Mouse (Mus musculus) MEL-GATA-1-ER (cell line): ENCODE measurements around the gene Esr1.
"Not testable (repeated sequence)": the region's sequence is repeated elsewhere in the genome, so short reads cannot be mapped to it uniquely, and the experiment has no call there.

Experiments used
- DNase-seq: peaks from one replicate; pipeline ENCODE4 v3.0.0-alpha.2; 2012; ENCODE audit warnings: low read depth; ENCODE audit errors: extremely low read depth

The Esr1 gene

DNA sequence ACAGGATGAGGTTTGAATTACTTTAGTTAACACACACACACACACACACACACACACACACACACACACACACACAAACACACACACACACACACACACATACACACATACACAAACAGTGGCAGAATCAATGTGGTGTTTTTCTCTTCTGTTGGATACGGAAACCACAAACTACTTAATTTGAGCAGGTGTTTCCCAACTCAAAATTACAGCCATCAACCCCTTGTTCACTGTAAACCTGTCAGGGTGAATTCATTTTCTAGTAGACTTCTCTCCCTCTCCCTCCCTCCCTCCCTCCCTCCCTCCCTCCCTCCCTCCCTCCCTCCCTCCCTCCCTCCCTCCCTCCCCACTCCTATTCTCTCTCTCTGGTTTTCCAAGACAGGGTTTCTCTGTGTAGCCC is 8.0 kb downstream of the Esr1 start:
- not testable (repeated sequence) for DNase-seq

DNA sequence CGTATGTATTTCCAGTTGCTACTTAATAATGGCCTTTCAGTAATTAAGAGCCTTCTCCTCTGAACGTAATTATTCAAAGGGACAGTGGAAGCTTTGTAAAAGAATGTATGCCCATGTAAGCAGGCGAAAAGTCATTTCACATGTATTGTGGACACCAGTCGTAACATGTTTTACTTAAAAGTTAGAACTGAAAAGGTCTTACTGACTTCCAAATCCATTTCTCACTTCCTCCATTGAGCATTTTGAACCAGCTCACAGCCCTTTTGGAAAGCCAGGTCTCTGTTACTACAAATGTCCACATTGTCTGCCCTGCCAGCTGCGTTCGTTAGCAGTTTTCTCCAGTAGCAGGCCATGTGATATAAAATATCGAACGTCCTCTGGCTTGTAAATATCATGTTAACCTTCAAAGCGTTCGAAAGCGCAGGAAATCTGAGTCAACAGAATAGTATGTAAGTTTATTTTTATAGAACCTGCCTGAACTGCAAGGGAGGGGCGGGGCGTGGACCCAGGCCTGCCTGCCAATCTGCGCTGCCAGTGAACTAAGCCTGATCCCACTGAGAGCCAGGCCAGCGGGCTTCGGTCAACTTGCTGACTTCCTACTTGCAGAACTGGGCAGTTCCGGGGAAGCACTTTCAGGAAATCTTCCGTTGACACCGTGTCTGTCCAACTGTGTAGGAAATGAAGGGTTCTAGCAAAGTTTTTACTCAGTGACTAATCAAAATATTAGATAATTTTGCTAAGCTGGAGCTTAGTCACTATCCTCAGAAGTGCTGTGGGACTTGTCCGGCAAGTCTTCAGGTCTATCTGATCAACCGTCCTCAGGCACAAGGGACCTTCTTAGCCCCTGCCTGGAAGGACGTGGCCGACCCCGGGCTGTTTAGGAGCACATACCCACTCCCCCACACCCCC is 9.5 kb downstream of the Esr1 start:
- DNase-seq = no peak

DNA sequence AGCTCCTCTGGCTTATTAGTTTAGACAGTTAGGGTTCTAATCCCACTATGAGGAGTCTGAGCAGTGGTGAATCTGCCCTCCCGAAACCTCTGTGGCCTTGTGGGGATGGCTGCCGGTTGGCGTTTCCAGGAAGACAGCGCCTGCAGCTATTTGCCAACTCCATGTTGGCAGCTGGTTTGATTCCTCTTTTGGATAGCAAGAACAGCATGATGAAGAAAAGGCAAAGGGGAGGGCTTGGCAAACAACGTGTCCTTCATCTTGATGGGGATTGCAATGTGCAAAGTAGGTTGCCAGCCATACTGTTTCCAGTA is 10.1 kb downstream of the Esr1 start:
- DNase-seq = no peak

DNA sequence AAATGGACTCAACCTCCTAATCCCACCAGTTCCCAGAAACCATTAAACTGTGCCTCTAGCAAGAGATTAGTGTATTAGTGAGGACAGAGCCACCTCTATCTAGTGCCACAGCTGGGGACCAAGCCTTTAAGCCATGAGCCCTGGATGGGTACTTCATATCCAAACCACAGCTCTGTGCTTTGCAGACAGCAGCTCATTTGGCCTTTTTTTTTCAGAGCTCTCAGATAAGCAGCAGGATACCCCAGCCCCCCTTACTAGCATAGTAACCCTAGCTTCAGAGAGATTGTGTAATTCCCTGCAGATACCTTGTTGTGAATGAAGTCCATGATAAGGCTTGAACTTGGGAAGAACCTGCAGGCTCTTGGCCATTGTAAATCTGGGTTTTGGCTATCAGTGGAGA is 11.9 kb downstream of the Esr1 start:
- no peak for DNase-seq

DNA sequence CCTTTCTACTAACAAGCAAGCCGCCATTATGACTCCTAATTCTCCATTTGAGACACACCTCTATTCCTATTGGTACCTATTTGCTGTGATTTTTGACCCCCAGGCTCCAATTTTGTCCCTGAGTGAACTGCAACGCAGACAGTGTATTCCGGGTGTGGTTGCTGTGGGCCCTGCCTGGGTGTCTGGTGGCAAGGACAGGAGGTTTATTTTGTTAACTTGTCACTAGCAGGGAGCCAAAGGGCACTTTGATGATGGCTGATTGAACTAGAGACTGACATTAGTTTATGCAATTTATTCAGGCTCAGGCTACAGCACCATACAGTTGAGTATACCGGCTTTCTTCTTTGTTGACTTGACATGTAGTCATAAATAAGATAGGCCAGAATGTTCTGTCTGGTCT is 13.2 kb downstream of the Esr1 start:
- DNase-seq = no peak

DNA sequence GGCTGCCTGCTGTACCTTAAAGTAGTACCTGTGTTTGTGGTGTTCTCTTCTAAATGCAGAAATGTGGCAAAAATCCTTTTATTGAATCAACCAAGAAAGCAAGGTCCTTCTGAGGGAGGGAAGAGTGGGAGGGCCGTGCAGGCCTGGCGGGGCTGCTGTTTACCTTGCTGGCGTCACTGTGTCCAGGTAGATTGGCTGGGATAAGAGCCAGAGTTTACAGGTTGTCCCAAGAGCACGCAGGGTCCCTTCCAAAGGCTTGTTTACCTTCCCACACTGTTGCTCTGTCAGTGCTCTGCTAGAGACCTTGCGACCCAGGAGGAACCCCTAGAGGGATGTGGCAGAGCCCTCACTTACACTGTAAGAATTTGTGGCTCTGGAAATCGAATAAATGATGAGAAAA is 13.9 kb downstream of the Esr1 start:
- no peak for DNase-seq

DNA sequence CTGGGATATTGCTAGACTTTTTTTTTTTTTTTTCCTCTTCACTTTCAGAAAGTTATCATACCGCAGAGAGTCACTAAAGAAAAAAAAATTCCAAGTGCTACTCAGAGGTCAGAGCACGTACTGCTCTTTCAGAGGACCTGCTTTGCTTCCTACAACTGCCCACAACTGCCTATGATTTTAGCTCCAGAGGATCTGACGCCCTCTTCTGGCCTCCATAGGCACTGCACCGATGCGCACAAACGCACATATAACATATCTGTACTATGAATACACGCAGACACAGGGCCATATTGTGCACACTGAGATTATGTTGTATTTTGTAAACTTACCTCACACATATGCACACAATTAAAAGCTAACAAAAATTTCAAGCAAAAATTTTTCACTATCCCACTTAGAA is 15.0 kb downstream of the Esr1 start:
- DNase-seq = no peak

DNA sequence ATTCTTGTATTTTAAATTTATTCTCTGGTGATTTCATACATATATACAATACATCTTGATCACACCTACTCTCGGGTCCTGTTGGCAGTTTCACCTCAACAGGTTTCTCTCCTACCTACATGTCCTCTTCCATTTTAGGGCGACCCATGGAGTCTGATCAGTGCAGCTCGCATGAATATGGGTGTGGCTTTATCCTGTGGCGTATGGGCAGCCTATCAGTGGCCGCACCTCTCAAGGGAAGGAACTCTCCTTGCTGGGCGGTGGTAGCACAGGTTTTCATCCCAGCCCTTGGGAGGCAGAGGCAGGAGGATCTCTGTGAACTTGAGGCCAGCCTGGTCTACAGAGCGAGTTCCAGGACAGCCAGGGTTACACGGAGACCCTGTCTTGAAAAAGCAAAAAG is 15.6 kb downstream of the Esr1 start:
- DNase-seq = no peak

DNA sequence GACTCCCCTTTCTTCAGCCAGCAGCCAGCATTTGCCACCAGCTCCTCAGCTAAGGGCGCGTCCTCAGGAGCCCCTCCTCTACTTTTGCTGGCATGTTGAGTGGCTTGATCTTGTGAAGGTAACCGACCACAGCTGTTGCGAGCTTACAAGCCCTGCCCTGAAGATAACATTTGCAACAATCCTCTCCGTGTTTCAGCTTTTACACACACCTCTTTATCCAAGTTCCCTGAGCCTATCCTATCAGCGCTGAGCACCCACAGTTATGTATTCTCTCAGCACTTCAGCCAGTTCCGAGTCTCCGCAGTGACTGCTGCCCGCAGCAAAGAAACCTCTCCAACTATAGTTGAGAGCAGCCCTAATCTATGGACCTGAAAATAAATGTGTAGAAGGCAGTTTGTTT is 16.0 kb downstream of the Esr1 start:
- DNase-seq = no peak

DNA sequence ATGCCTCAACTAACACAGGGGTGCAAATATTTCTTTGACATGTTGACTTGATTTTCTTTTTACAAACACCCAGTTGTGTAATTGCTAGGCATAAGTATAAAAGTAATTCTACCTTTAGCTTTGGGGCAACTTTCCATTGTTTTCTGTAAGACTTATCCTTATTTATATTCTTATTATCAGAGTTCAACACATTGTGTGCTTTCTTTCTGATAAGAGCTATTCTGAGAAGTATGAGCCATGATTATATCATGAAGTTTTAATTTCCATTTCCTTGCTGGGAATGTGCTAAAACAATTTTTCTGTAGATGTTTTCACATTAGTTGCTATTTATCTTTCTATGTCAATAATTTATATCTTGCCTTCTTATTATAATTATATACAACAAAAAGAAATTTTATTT is 17.9 kb downstream of the Esr1 start:
- DNase-seq = no peak

DNA sequence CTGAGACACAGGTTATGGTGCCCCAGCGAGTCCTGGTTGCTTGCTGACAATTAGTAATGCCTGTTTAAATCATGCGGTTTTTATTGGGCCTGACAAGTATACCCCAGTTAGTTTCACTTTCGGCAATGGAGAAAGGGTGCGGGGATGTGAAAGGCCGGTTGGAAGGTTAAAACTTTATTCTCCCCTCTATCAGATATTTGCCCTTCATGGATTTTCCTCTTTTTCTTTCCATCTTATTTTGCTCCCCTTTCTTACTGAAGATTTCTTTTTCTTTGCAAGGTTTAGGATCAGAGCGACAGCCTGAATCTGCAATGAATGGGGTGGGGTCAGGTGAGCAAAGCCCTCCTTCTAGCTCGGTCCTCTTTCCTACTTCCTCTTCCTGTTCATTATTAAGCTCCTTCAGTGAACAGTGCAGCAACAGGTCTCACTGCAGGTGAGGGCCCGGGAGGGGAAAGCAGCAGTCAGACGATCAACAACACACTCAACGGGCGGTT is 20.9 kb downstream of the Esr1 start:
- no peak for DNase-seq

DNA sequence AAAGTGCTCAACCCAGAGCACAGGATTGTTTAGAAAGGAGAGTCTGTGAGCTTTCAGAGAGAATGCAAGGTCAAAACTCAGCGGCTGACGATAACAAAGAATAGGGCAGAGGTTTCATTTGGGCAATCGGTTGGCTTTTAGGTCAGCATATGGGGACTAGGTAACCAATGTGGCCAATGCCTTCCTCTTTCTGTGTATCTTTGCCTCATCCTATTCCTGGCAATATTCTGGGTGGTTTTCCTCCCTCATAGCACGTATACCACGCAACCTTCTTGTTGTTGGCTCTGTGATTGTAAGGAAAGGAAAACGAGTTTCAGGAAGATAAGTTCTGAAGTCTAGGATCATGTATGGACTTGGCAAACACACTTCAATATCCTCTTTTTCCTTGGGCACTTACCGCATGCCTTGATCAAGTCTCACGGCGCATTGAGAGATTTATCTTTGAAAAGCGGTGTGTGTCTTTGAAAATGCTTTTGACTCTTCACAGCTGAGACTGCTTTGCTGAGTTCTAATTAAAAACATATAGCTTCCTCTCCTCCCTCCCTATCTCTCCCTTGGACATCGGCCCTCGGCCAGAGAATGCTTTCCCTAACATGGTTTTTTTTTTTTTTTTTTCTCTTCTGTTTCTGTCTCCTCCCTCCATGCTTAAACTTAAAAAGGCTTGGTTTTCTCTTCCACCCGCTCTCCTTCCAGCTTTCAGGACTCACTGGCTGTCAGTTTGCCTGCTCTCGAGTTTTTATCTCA is 22.1 kb downstream of the Esr1 start:
- DNase-seq = no peak

DNA sequence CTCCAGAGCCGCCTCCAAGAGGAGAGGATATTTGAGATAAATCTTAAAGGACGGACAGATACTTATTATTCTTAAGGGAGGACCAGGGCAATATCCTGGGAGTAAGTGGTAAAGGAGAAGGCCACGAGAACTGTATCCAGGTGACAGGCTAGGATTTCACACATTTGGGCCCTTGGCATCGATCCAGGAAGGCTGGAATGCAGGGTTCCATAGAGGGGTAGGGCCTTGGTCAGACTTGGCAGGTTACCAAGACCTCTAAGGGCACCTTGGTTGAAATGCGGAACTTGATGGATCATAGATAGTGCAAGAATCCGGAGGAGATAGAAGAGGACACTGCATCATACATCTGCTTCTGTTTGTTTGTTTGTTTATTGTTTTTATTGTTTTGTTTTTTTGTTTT is 24.3 kb downstream of the Esr1 start:
- DNase-seq = no peak

DNA sequence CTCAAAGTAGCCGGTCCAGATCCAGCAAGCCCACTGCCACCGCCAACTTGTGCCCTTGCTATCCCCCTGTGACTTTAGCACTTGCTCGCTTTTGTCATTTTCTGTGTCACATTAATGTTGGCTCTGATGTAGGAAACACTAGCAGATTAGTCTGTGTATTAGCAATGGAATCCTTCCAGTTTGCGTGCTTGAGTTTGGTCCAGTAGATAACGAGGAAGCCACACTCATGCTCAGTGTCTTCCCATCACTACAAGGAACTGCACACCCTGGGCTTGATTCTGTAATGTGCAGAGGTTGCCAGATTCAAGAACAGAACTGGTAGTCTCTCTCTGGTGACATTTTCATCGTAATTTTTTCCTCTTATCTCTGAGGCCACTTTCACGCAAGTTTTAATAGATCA is 34.7 kb downstream of the Esr1 start:
- DNase-seq = no peak

DNA sequence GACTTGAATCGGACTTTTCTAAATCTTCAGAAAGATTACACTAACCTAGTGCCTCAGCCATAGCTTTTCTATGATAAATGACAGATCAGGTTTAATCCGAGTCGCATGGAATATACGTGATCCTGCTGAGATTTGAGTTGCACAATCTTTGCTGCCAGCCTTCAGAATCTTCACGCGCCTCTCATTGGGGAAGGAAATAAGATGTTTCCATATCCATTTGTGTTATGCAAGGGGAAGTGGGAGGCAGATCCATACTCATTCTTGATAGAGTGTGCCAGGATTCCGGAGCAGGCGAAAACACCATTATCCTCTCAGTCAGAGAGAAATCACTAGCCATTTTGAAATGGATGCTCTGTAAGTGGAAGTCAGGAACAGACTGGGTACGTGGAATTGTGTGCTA is 35.5 kb downstream of the Esr1 start:
- DNase-seq = no peak

DNA sequence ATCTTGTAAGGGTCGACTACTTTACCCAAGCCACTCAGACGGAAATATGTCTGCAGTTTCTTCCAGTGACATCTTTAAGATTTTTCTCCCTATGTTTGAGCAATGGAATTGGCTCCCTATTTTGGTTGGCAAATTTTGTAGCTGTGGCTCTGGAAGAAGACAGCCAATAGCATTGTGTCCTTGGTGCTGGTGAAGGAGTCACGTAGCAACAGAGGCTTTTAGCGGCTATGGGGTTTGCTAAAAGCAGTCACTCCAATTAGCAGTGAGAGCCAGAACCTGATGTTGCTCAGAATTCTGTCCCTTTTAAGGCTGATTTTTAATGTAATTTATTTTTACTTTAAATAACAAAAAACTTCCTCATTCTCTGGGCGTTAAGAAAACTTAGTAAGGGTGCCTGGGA is 54.0 kb downstream of the Esr1 start:
- DNase-seq = no peak

DNA sequence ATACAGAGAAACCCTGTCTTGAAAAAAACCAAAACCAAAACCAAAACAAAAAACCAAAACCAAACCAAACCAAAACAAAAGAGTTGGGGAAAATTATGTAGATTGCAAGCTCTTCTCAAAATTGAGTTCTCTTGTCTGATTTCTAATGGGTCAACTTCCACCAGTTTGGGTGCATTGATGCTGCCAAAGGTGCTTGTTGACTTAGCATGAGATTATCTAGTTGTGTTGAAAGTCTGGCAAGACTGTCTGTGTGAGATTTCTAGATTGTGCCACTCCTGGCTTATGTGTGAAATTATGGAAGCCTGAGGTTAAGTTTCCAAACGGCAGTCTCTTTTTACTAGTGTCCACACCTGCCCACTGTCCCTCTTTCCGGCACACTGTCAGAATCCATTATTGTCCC is 55.6 kb downstream of the Esr1 start:
- no peak for DNase-seq

DNA sequence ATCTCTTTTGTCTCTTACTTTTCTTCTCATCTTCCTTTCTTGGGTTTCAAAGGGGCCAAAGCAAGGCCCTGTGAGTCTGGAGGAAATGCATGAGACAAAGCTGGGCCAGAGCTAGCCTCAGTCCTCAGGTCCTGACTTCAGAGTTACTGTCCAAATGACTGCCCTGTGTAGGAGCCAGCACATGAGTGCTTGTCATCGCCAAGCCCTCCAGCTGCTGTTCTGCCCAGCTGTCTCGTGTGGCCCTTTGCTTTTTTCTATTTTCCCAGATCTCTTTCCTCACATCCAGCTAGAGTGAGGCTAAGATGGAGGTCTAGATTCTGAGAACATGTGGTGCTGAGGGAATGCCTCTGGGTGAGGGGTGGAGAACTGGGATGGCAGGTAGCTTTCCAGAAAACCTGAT is 58.7 kb downstream of the Esr1 start:
- no peak for DNase-seq

DNA sequence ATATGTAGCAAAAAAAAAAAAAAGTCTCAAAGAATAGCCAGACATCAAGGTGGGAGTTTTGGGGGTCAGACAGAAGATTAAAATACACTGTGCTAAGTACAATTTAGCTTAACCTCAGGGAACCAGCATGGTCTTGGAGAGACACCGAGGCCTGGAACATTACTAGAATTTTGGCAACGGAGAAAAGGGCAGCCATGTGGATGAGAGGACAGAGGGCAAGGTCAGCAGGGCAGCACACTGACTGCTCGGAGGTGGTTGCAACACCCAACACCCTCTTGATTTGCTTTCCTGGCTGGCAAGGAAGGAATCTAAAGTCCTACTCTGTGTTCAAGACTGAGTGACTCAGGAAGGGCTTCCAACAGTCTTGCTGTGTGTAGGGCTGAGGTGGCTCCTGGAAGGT is 60.5 kb downstream of the Esr1 start:
- no peak for DNase-seq

DNA sequence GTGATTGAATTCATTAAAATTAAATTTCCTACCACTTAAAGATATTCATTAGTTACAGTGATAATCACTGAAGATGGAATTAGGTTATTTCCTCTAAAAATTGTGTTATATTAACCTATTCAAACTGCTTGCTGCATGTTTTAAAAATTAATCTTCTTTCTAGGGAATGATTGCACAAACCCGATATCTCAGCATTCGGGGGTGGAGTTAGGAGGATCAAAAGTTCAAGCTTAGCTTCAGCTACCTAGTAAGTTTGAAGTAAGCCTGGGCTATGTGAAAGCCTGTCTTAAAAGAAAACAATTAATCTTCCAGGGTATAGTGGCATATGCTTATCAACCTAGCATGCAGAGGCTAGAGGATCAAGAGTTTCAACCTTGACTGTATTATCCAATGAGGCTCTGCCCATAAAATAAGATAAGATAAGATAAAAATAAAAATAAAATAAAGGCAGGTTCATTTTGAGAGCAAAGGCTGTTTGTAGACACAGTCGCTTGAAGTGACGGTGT is 62.0 kb downstream of the Esr1 start:
- no peak for DNase-seq

DNA sequence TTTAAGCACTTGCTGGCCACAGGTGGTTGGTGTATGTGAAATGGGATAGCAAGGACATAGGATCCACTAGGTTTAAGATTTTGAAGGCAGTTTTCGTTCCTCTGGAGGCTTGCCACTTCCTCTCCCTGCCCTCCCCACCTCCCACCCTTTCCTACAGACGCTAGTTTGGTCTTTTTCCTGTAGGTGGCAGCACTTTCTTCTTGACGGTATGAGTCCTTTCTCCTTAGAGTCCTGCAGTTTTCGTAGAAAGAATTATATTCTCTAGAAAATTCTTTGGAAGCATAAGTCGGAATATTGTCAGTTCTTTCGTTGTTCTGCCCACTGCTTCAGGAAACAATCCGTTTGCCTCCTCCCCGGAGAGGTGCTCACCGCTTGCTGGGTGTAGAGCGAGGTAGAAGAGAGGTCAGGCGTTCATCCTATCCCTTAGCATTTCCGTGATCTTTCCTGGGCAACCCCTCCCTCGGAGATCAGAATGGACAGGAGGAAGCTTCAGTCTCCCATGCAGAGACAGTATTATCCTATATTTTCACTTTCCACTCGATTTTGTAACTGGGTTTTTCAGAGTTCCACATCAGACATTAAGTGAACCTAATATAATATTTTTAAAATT is 63.7 kb downstream of the Esr1 start:
- not testable (repeated sequence) for DNase-seq

DNA sequence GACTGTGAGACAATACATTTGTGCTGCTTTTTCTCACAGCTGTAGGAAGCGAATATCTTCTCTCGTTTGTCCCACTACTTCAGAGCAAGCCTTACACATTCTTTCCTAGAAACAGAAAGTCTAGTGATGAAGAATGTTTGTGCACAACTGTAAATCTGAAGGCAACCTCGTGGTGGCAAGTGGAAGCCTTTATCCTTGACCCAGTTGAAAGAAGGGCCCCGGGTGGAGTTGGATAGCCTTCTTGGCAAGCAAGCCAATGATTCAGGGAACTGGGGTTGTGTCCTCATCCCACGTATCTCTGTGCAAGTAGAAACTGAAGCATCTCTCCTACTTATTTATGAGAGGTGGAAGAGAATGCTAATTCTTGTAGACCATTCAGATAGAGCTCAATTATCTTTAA is 71.7 kb downstream of the Esr1 start:
- DNase-seq = no peak
